In the genomic region with DNA sequence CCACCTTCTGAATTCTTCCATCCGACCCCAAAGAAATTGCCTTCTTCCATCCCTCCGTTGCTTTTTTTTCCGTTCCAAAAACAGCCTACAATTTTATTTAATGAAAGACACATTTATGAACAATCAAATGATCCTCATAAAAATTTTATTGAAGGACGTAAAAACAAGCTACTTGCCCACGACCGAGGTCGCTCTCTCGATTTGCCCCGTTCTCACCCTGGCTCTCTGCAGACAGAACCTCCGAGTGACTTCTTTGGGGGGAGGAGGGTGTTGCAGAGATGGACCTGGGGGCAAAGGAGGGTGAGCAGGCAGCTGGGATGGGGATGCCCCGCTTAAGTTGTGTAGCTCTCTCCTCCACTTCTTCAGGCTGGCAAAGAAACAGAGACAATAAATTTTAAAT, we compare ENCODE assay signal across 28 mouse cellular contexts. TPM values are rescaled to one million over a fixed set of nuclear protein-coding genes. Genes with fewer than 3 reads are reported as not detected.
DNase-seq lines count a peak whose midpoint lies in the region; ATAC-seq and TF ChIP-seq lines count a peak whose summit lies in the region.
"Had no signal": no experiment of that assay in that cellular context is flagged by ENCODE, and none has a peak within 500 bp of the region (broad histone marks: within the 10 kb centered on the region; RNA-seq: fewer than 3 reads in every experiment).

No protein-coding gene starts in this region.

- peak overlapping the region; percentile 89 for H3K4me2 ChIP-seq in kidney, embryonic 14.5 days (replicated peaks; ENCODE audit: low read depth, low read length)
- peak overlapping the region; percentile 48; the same call in 1 of the 2 replicates for H3K4me2 ChIP-seq in CH12.LX (ENCODE audit: insufficient read depth, low read depth, poor library complexity, severe bottlenecking)

- no peaks in the 10 kb centered on the region for H3K79me2 ChIP-seq in CH12.LX (replicated peaks; ENCODE audit: control insufficient read depth, extremely low read depth, insufficient read depth, poor library complexity, severe bottlenecking)

- H3K36me3 ChIP-seq in kidney, embryonic 14.5 days (ENCODE audit: control insufficient read depth, insufficient read depth, low read length), result no peaks in the 10 kb centered on the region; the same call in 1 of the 2 replicates
- H3K36me3 ChIP-seq in CH12.LX (replicated peaks in 1 of 2; ENCODE audit: control insufficient read depth in 1 of 2, insufficient read depth in 1 of 2, low read length in 1 of 2), result no peaks in the 10 kb centered on the region
- H3K36me3 ChIP-seq in limb, embryonic 10.5 days, result no peaks in the 10 kb centered on the region
- H3K36me3 ChIP-seq: embryonic facial prominence, embryonic 15.5 days; forebrain, embryonic 10.5 days; heart, embryonic 12.5 days; hindbrain, embryonic 13.5 days; midbrain, embryonic 13.5 days had no signal

- no peak for ATAC-seq in kidney, embryonic 14.5 days (ENCODE audit: low FRiP score, low TSS enrichment)
- ATAC-seq: forebrain, postnatal 0 days; inflammation-experienced regulatory T-cells, adult 6 months; midbrain, embryonic 13.5 days had no signal

- TF ChIP-seq RAD21 in CH12.LX (IDR thresholded peaks at IDR 0.05; ENCODE audit: low read depth, low read length), result no peak

- peak overlapping the region; percentile 99 for H3K9ac ChIP-seq in kidney, embryonic 14.5 days (ENCODE audit: low read depth, low read length)
- H3K9ac ChIP-seq in CH12.LX (ENCODE audit: insufficient read depth, low read depth), result no peak overlapping the region
- H3K9ac ChIP-seq: embryonic facial prominence, embryonic 15.5 days; forebrain, postnatal 0 days; heart, embryonic 12.5 days; hindbrain, embryonic 13.5 days; midbrain, embryonic 13.5 days had no signal

- H3K27me3 ChIP-seq in kidney, embryonic 14.5 days (ENCODE audit: control insufficient read depth, insufficient read depth, low read length), result peaks cover 18% of the 10 kb centered on the region
- H3K27me3 ChIP-seq in CH12.LX (replicated peaks), result peaks cover 92% of the 10 kb centered on the region
- peaks cover 100% of the 10 kb centered on the region for H3K27me3 ChIP-seq in limb, embryonic 10.5 days (ENCODE audit: low read depth, poor library complexity, severe bottlenecking)

- 5% methylated on average over 11 of the region's 11 CpGs for WGBS in kidney, embryonic 14.5 days
- WGBS in limb, embryonic 10.5 days, result 2% methylated on average over 11 of the region's 11 CpGs

- TF ChIP-seq CTCF in CH12.LX (conservative IDR thresholded peaks at IDR 0.05 in 1 of 2, IDR thresholded peaks at IDR 0.05 in 1 of 2; ENCODE audit: low read depth in 2 of 2, low read length in 2 of 2), result no peak

- dilution Hi-C loops in CH12.LX (cut with MboI; ENCODE audit: extremely low pct_ligation_motif_present, extremely low pct_unique_long_range_greater_than_20kb, low sequenced_read_pairs), result no loop called here

- TF ChIP-seq POLR2A in CH12.LX (IDR thresholded peaks at IDR 0.05; ENCODE audit: low read depth, low read length), result no peak

- peak overlapping the region; percentile 77 for H3K4me3 ChIP-seq in kidney, embryonic 14.5 days (ENCODE audit: low read length)
- H3K4me3 ChIP-seq in CH12.LX (replicated peaks in 1 of 3; ENCODE audit: low read depth in 2 of 3, low read length in 2 of 3, poor library complexity in 1 of 3), result no peak overlapping the region
- H3K4me3 ChIP-seq in limb, embryonic 10.5 days, result peak overlapping the region; percentile 60
- H3K4me3 ChIP-seq: hindbrain, embryonic 13.5 days; left cerebral cortex, adult 2 months had no signal

- no peak for TF ChIP-seq EP300 in CH12.LX (IDR thresholded peaks at IDR 0.05; ENCODE audit: low read length)

- H3K4me1 ChIP-seq in kidney, embryonic 14.5 days (ENCODE audit: control insufficient read depth, insufficient read depth, low read length), result peaks cover 44% of the 10 kb centered on the region
- peaks cover 2 to 20% of the 10 kb centered on the region in 2 experiments; a peak in 3 of 4 replicates for H3K4me1 ChIP-seq in CH12.LX (ENCODE audit: control insufficient read depth in 1 of 2, insufficient read depth in 2 of 2)
- peaks cover 93% of the 10 kb centered on the region for H3K4me1 ChIP-seq in limb, embryonic 10.5 days

- H3K27ac ChIP-seq in kidney, embryonic 14.5 days (ENCODE audit: low read depth, low read length), result peak overlapping the region; percentile 96
- no peak overlapping the region for H3K27ac ChIP-seq in CH12.LX (ENCODE audit: insufficient read depth, low read depth)
- peak overlapping the region; percentile 89; the same call in 1 of the 2 replicates for H3K27ac ChIP-seq in limb, embryonic 10.5 days
- H3K27ac ChIP-seq: embryonic facial prominence, embryonic 15.5 days; forebrain, embryonic 10.5 days; hindbrain, embryonic 13.5 days; left cerebral cortex, adult 2 months; midbrain, embryonic 13.5 days had no signal

- in situ Hi-C loops in CH12.LX (cut with MboI; ENCODE audit: low pct_ligation_motif_present, low pct_unique_long_range_greater_than_20kb, low sequenced_read_pairs), result loop anchor here (10.0 kb wide), 1 partner anchor 334 kb away; the partner anchor contains the start of gene Gpr84

- no peak for DNase-seq in kidney, postnatal 14 days
- no peak for DNase-seq in CH12.LX (ENCODE audit: extremely low read depth)
- no peak for DNase-seq in limb, embryonic 10.5 days (ENCODE audit: low spot score)
- peak; percentile 54 for DNase-seq in neural tube, embryonic 10.5 days (ENCODE audit: extremely low spot score, low spot score)
- DNase-seq in cerebellum, postnatal 4 days (ENCODE audit: low spot score in 2 of 2), result no peak
- DNase-seq in frontal cortex, postnatal 25 days (ENCODE audit: low spot score in 2 of 2), result no peak
- DNase-seq in cerebellum, postnatal 36 days, result no peak
- DNase-seq: adrenal gland, postnatal 14 days; cerebellum, adult 11 months; cerebellum, postnatal 10 days; embryo, embryonic 11 days; forebrain, postnatal 0 days; heart, adult 11 months; heart, postnatal 14 days; layer of hippocampus, adult 9-11 months; liver; lung, postnatal 10 days; thymus, postnatal 36 days had no signal

- no peaks in the 10 kb centered on the region for H3K9me3 ChIP-seq in kidney, embryonic 14.5 days (ENCODE audit: control insufficient read depth, low read length)
- H3K9me3 ChIP-seq in CH12.LX (replicated peaks; ENCODE audit: low read length), result no peaks in the 10 kb centered on the region
- no peaks in the 10 kb centered on the region for H3K9me3 ChIP-seq in limb, embryonic 10.5 days (replicated peaks)
- H3K9me3 ChIP-seq: embryonic facial prominence, embryonic 15.5 days; forebrain, embryonic 10.5 days; heart, embryonic 12.5 days; hindbrain, embryonic 13.5 days; midbrain, embryonic 13.5 days had no signal

TF ChIP-seq in CH12.LX, 34 proteins besides CTCF, POLR2A, EP300 and RAD21 (continues in another document):
- TF ChIP-seq BHLHE40 (IDR thresholded peaks at IDR 0.05; ENCODE audit: low read depth, low read length), result no peak
- TF ChIP-seq JUN (IDR thresholded peaks at IDR 0.05; ENCODE audit: insufficient read depth, low read depth, low read length), result no peak
- no peak for TF ChIP-seq MEF2A (IDR thresholded peaks at IDR 0.05; ENCODE audit: borderline replicate concordance, low read depth, low read length)
- TF ChIP-seq IRF4 (IDR thresholded peaks at IDR 0.05; ENCODE audit: low read depth, low read length), result no peak
- no peak for TF ChIP-seq KAT2A (IDR thresholded peaks at IDR 0.05; ENCODE audit: insufficient replicate concordance, low read length)
- TF ChIP-seq ZNF384 (IDR thresholded peaks at IDR 0.05; ENCODE audit: low read depth, low read length), result no peak
- TF ChIP-seq JUND (conservative IDR thresholded peaks at IDR 0.05; ENCODE audit: low read depth, low read length), result no peak
- no peak for TF ChIP-seq NRF1 (IDR thresholded peaks at IDR 0.05; ENCODE audit: low read depth, low read length)
- no peak for TF ChIP-seq GABPA (IDR thresholded peaks at IDR 0.05; ENCODE audit: insufficient replicate concordance, low read depth, low read length)
- TF ChIP-seq NELFE (IDR thresholded peaks at IDR 0.05; ENCODE audit: low read depth, low read length), result no peak
- TF ChIP-seq MAX (IDR thresholded peaks at IDR 0.05; ENCODE audit: low read length), result no peak
- TF ChIP-seq POLR2AphosphoS2 (IDR thresholded peaks at IDR 0.05; ENCODE audit: low read depth, low read length), result no peak
- TF ChIP-seq ZC3H11A (IDR thresholded peaks at IDR 0.05; ENCODE audit: low read depth, low read length), result no peak
- TF ChIP-seq ZMIZ1 (IDR thresholded peaks at IDR 0.05; ENCODE audit: low read depth, low read length), result no peak

RNA-seq across cellular contexts. Expression of gene Hoxc9, which starts 4.1 kb away (rescaled TPM):
- polyA plus RNA-seq in kidney, embryonic 14.5 days (2014; fragmentation: Nextera tagmentation; extraction: Ambion mirVana), result 10.3 and 10.7 TPM in 2 replicates
- total RNA-seq in CH12.LX (2012; rRNA removed) (not detected in 2 replicates), CH12.LX (2014; rRNA removed) (0.12 TPM in 1 of 2 replicates, not detected in the other)
- polyA plus RNA-seq in CH12.LX (2012; ENCODE audit: insufficient read length, low read depth), result 0.20 and 0.26 TPM in 2 replicates
- polyA plus RNA-seq in limb, embryonic 10.5 days (2016; fragmentation: Nextera tagmentation; extraction: Ambion mirVana), result 4.4 and 6.9 TPM in 2 replicates
- total RNA-seq: forebrain, postnatal 0 days; heart, postnatal 14 days; left cerebral cortex, adult 2 months; megakaryocyte progenitor cell, adult 5-6 weeks had no signal
- polyA plus RNA-seq: embryonic facial prominence, embryonic 15.5 days; forebrain, embryonic 10.5 days; forebrain, postnatal 0 days; heart, embryonic 12.5 days; inflammation-experienced regulatory T-cells, adult 6 months; liver, embryonic 16.5 days; midbrain, embryonic 13.5 days had no signal

RNA-seq across cellular contexts. Expression of gene Hoxc8, which starts 10.1 kb away (rescaled TPM):
- 12.6 and 13.8 TPM in 2 replicates for polyA plus RNA-seq in kidney, embryonic 14.5 days (2014; fragmentation: Nextera tagmentation; extraction: Ambion mirVana)
- total RNA-seq in CH12.LX (2012; rRNA removed) (not detected in 2 replicates), CH12.LX (2014; rRNA removed) (not detected in 2 replicates)
- not detected in 2 replicates for polyA plus RNA-seq in CH12.LX (2012; ENCODE audit: insufficient read length, low read depth)
- 5.1 and 6.0 TPM in 2 replicates for polyA plus RNA-seq in limb, embryonic 10.5 days (2016; fragmentation: Nextera tagmentation; extraction: Ambion mirVana)
- total RNA-seq: forebrain, postnatal 0 days; heart, postnatal 14 days; left cerebral cortex, adult 2 months; megakaryocyte progenitor cell, adult 5-6 weeks had no signal
- polyA plus RNA-seq: embryonic facial prominence, embryonic 15.5 days; forebrain, embryonic 10.5 days; forebrain, postnatal 0 days; liver, embryonic 16.5 days; midbrain, embryonic 13.5 days had no signal

RNA-seq across cellular contexts. Expression of gene Hoxc5, which starts 13.1 kb away (rescaled TPM):
- 5.1 and 5.8 TPM in 2 replicates for polyA plus RNA-seq in kidney, embryonic 14.5 days (2014; fragmentation: Nextera tagmentation; extraction: Ambion mirVana)
- total RNA-seq in CH12.LX (2012; rRNA removed) (not detected in 2 replicates), CH12.LX (2014; rRNA removed) (0.15 TPM in 1 of 2 replicates, not detected in the other)
- polyA plus RNA-seq in CH12.LX (2012; ENCODE audit: insufficient read length, low read depth), result 0.16 and 0.22 TPM in 2 replicates
- 10.6 and 12.7 TPM in 2 replicates for polyA plus RNA-seq in limb, embryonic 10.5 days (2016; fragmentation: Nextera tagmentation; extraction: Ambion mirVana)
- total RNA-seq: forebrain, postnatal 0 days; heart, postnatal 14 days; left cerebral cortex, adult 2 months; megakaryocyte progenitor cell, adult 5-6 weeks had no signal
- polyA plus RNA-seq: forebrain, embryonic 10.5 days; forebrain, postnatal 0 days; inflammation-experienced regulatory T-cells, adult 6 months had no signal

RNA-seq across cellular contexts. Expression of gene Hoxc10, which starts 13.8 kb away (rescaled TPM):
- 62.9 and 64.5 TPM in 2 replicates for polyA plus RNA-seq in kidney, embryonic 14.5 days (2014; fragmentation: Nextera tagmentation; extraction: Ambion mirVana)
- not detected in 2 replicates for total RNA-seq in CH12.LX (2012; rRNA removed)
- total RNA-seq in CH12.LX (2014; rRNA removed), result not detected in 2 replicates
- polyA plus RNA-seq in CH12.LX (2012; ENCODE audit: insufficient read length, low read depth), result 0.11 and 0.12 TPM in 2 replicates
- polyA plus RNA-seq in limb, embryonic 10.5 days (2016; fragmentation: Nextera tagmentation; extraction: Ambion mirVana), result 21.4 and 51.4 TPM in 2 replicates
- total RNA-seq: forebrain, postnatal 0 days; heart, postnatal 14 days; left cerebral cortex, adult 2 months; megakaryocyte progenitor cell, adult 5-6 weeks had no signal
- polyA plus RNA-seq: embryonic facial prominence, embryonic 15.5 days; forebrain, embryonic 10.5 days; forebrain, postnatal 0 days; heart, embryonic 12.5 days; hindbrain, embryonic 13.5 days; inflammation-experienced regulatory T-cells, adult 6 months; liver, embryonic 16.5 days; midbrain, embryonic 13.5 days had no signal

RNA-seq across cellular contexts. Expression of gene Hoxc6, which starts 17.7 kb away (rescaled TPM):
- 12.3 and 16.1 TPM in 2 replicates for polyA plus RNA-seq in kidney, embryonic 14.5 days (2014; fragmentation: Nextera tagmentation; extraction: Ambion mirVana)
- total RNA-seq in CH12.LX (2012; rRNA removed) (0.42 and 0.76 TPM in 2 replicates), CH12.LX (2014; rRNA removed) (0.59 and 0.79 TPM in 2 replicates)
- polyA plus RNA-seq in CH12.LX (2012; ENCODE audit: insufficient read length, low read depth), result 2.9 and 4.5 TPM in 2 replicates
- 10.1 and 10.2 TPM in 2 replicates for polyA plus RNA-seq in limb, embryonic 10.5 days (2016; fragmentation: Nextera tagmentation; extraction: Ambion mirVana)
- total RNA-seq: forebrain, postnatal 0 days; heart, postnatal 14 days; left cerebral cortex, adult 2 months; megakaryocyte progenitor cell, adult 5-6 weeks had no signal
- polyA plus RNA-seq: forebrain, embryonic 10.5 days; forebrain, postnatal 0 days; inflammation-experienced regulatory T-cells, adult 6 months; liver, embryonic 16.5 days; midbrain, embryonic 13.5 days had no signal

Comparison
In these comparisons a context has a peak if more than half of its experiments do, and no peak if none do; other contexts are left out.
1. H3K4me3 ChIP-seq: peak in kidney, embryonic 14.5 days (single experiment) and limb, embryonic 10.5 days (single experiment); none in CH12.LX (0 of 3).